ENCODE assay signal across 27 mouse cellular contexts in genomic region chr6:142532686-142533085, GRCm38 (mm10). TPM values are rescaled to one million over a fixed set of nuclear protein-coding genes. Genes with fewer than 3 reads are reported as not detected.
"Had no signal": no experiment of that assay in that cellular context is flagged by ENCODE, and none has a peak within 500 bp of the region (broad histone marks: within the 10 kb centered on the region; RNA-seq: fewer than 3 reads in every experiment).

No protein-coding gene starts in this region.

- H3K36me3 ChIP-seq: limb, embryonic 12.5 days; limb, embryonic 15.5 days; midbrain, embryonic 12.5 days; midbrain, embryonic 15.5 days; neural tube, embryonic 12.5 days; neural tube, embryonic 15.5 days had no signal

- H3K27ac ChIP-seq: left cerebral cortex, adult 2 months; limb, embryonic 12.5 days; limb, embryonic 15.5 days; liver, embryonic 14.5 days; macrophage; midbrain, embryonic 12.5 days; midbrain, embryonic 15.5 days; neural tube, embryonic 12.5 days; neural tube, embryonic 15.5 days; stomach, postnatal 0 days had no signal

- DNase-seq: layer of hippocampus, postnatal 36 days; liver, postnatal 0 days; lung, embryonic 14.5 days; right cerebral cortex, adult 18-20 months; right cerebral cortex, postnatal 14 days; right cerebral cortex, postnatal 4 days; thymus, adult 2 months; thymus, postnatal 14 days; thymus, postnatal 4 days had no signal

- ATAC-seq: intestine, postnatal 0 days; liver, postnatal 0 days; lung, postnatal 0 days; midbrain, embryonic 15.5 days had no signal

- H3K4me2 ChIP-seq: limb, embryonic 12.5 days; limb, embryonic 15.5 days; liver, embryonic 11.5 days; lung, embryonic 14.5 days; midbrain, embryonic 12.5 days; midbrain, embryonic 15.5 days; neural tube, embryonic 12.5 days; neural tube, embryonic 15.5 days had no signal

- H3K27me3 ChIP-seq: limb, embryonic 12.5 days; limb, embryonic 15.5 days; midbrain, embryonic 12.5 days; midbrain, embryonic 15.5 days; neural tube, embryonic 12.5 days; neural tube, embryonic 15.5 days had no signal

- H3K4me3 ChIP-seq: left cerebral cortex, adult 2 months; limb, embryonic 12.5 days; limb, embryonic 15.5 days; midbrain, embryonic 12.5 days; midbrain, embryonic 15.5 days; neural tube, embryonic 12.5 days; neural tube, embryonic 15.5 days had no signal

- H3K9me3 ChIP-seq: limb, embryonic 12.5 days; limb, embryonic 15.5 days; midbrain, embryonic 12.5 days; midbrain, embryonic 15.5 days; neural tube, embryonic 12.5 days; neural tube, embryonic 15.5 days had no signal

- H3K4me1 ChIP-seq: limb, embryonic 15.5 days; midbrain, embryonic 12.5 days; midbrain, embryonic 15.5 days; neural tube, embryonic 12.5 days; neural tube, embryonic 15.5 days had no signal

- H3K9ac ChIP-seq: limb, embryonic 12.5 days; limb, embryonic 15.5 days; liver, embryonic 14.5 days; liver, postnatal 0 days; lung, embryonic 14.5 days; midbrain, embryonic 12.5 days; midbrain, embryonic 15.5 days; neural tube, embryonic 12.5 days; neural tube, embryonic 15.5 days had no signal

RNA-seq across cellular contexts. Expression of gene Kcnj8, which starts 38.7 kb away (rescaled TPM):
- polyA plus RNA-seq: macrophage had no signal

RNA-seq across cellular contexts. Expression of gene Gys2, which starts 59.8 kb away (rescaled TPM):
- total RNA-seq: layer of hippocampus, postnatal 10 days; left cerebral cortex, adult 2 months; left cerebral cortex, postnatal 10 days; left cerebral cortex, postnatal 36 days; megakaryocyte, adult 5-6 weeks had no signal
- polyA plus RNA-seq: intestine, postnatal 0 days; limb, embryonic 12.5 days; limb, embryonic 15.5 days; lung, embryonic 14.5 days; lung, postnatal 0 days; macrophage; midbrain, embryonic 12.5 days; neural tube, embryonic 15.5 days; stomach, embryonic 14.5 days had no signal
